Mouse (Mus musculus): ENCODE measurements at regions not wholly inside any gene's neighbourhood (a gene's known extent, or its start where the extent isn't known, plus 50 kb on each side); places are given as distances from the start of the nearest gene placed in this dataset.

- H3K4me3 ChIP-seq (ENCODE audit: control insufficient read depth in 1 of 2, insufficient read depth in 1 of 2, low read depth in 2 of 2, low read length in 2 of 2), result peak overlapping the region in 1 of 2 experiments; percentile 16; a peak in 2 of 4 replicates
- TF ChIP-seq MYC (IDR thresholded peaks at IDR 0.05; ENCODE audit: low read depth, low read length) (peak; percentile 16; the same call in 1 of the 2 replicates), TBP (IDR thresholded peaks at IDR 0.05; ENCODE audit: low read depth, low read length) (peak; percentile 63), ETS1 (IDR thresholded peaks at IDR 0.05; ENCODE audit: low read depth, low read length) (0 out of 2 replicates have a peak, but pooled peaks have one; percentile 27), POLR2AphosphoS5 (IDR thresholded peaks at IDR 0.05; ENCODE audit: borderline replicate concordance, low read depth, low read length) (no peak), NELFE (IDR thresholded peaks at IDR 0.05; ENCODE audit: low read depth, low read length) (no peak), USF1 (IDR thresholded peaks at IDR 0.05; ENCODE audit: low read depth, low read length) (no peak), HCFC1 (IDR thresholded peaks at IDR 0.05; ENCODE audit: low read depth, low read length) (no peak), MAZ (IDR thresholded peaks at IDR 0.05; ENCODE audit: low read depth, low read length) (peak; percentile 8; the same call in 1 of the 2 replicates), SIN3A (IDR thresholded peaks at IDR 0.05; ENCODE audit: low read length) (peak; percentile 50; the same call in 1 of the 2 replicates), ZC3H11A (IDR thresholded peaks at IDR 0.05; ENCODE audit: low read depth, low read length) (no peak), ZNF384 (IDR thresholded peaks at IDR 0.05; ENCODE audit: low read depth, low read length) (no peak), EP300 (IDR thresholded peaks at IDR 0.05; ENCODE audit: low read depth in 1 of 2, low read length in 2 of 2) (peak in 1 of 2 experiments; percentile 59), TAL1 (IDR thresholded peaks at IDR 0.05; ENCODE audit: low read length) (no peak), ZKSCAN1 (IDR thresholded peaks at IDR 0.05; ENCODE audit: low read depth, low read length) (no peak), BHLHE40 (IDR thresholded peaks at IDR 0.05; ENCODE audit: borderline replicate concordance, low read depth, low read length) (peak; percentile 54; the same call in 1 of the 2 replicates), MYB (IDR thresholded peaks at IDR 0.05; ENCODE audit: low read depth, low read length) (0 out of 2 replicates have a peak, but pooled peaks have one; percentile 31), ZMIZ1 (IDR thresholded peaks at IDR 0.05; ENCODE audit: low read depth, low read length) (no peak), RCOR1 (IDR thresholded peaks at IDR 0.05; ENCODE audit: low read depth, low read length) (no peak)
- H3K79me2 ChIP-seq (ENCODE audit: control insufficient read depth, insufficient read depth, low read length, poor library complexity), result no peaks in the 10 kb centered on the region
- no peaks in the 10 kb centered on the region for H3K27me3 ChIP-seq (ENCODE audit: control insufficient read depth in 1 of 2, insufficient read depth in 2 of 2, low read length in 2 of 2)
- H3K36me3 ChIP-seq (ENCODE audit: control insufficient read depth in 1 of 2, insufficient read depth in 2 of 2, low read length in 2 of 2), result peaks cover 0 to 34% of the 10 kb centered on the region in 2 experiments; a peak in 2 of 4 replicates
- no peaks in the 10 kb centered on the region for H3K9me3 ChIP-seq (replicated peaks; ENCODE audit: insufficient read depth, low read length)
- H3K4me1 ChIP-seq (ENCODE audit: control insufficient read depth in 1 of 2, insufficient read depth in 2 of 2, low read length in 2 of 2), result peaks cover 21 to 30% of the 10 kb centered on the region in 2 experiments
- H3K27ac ChIP-seq (ENCODE audit: control insufficient read depth, low read depth, low read length), result peak overlapping the region; percentile 56
- no peak overlapping the region for H3K9ac ChIP-seq (ENCODE audit: control insufficient read depth, low read depth, low read length, poor library complexity, severe bottlenecking)
- DNase-seq (ENCODE audit: low read depth, low spot score), result peak; percentile 83
Measured at GRCm38 (mm10) chr5:75279561-75280171, 127.6 kb downstream of the Pdgfra start.

GRCm38 (mm10) chr5:75280698-75281097, 128.6 kb downstream of the Pdgfra start:
- H3K9me3 ChIP-seq (replicated peaks; ENCODE audit: insufficient read depth, low read length), result no peaks in the 10 kb centered on the region
- peak overlapping the region in 1 of 2 experiments; percentile 16; a peak in 2 of 4 replicates for H3K4me3 ChIP-seq (ENCODE audit: control insufficient read depth in 1 of 2, insufficient read depth in 1 of 2, low read depth in 2 of 2, low read length in 2 of 2)
- H3K9ac ChIP-seq (ENCODE audit: control insufficient read depth, low read depth, low read length, poor library complexity, severe bottlenecking), result peak overlapping the region; percentile 23; the same call in 1 of the 2 replicates
- peaks cover 21 to 39% of the 10 kb centered on the region in 2 experiments for H3K4me1 ChIP-seq (ENCODE audit: control insufficient read depth in 1 of 2, insufficient read depth in 2 of 2, low read length in 2 of 2)
- TF ChIP-seq ELF1 (IDR thresholded peaks at IDR 0.05; ENCODE audit: low read depth, low read length) (no peak), MAFK (IDR thresholded peaks at IDR 0.05; ENCODE audit: borderline replicate concordance, low read depth, low read length) (0 out of 2 replicates have a peak, but pooled peaks have one; percentile 14), GATA1 (IDR thresholded peaks at IDR 0.05; ENCODE audit: low read depth, low read length) (peak; percentile 54; the same call in 1 of the 2 replicates), SIN3A (IDR thresholded peaks at IDR 0.05; ENCODE audit: low read length) (peak; percentile 32), RAD21 (IDR thresholded peaks at IDR 0.05; ENCODE audit: low read depth, low read length) (no peak), CHD1 (IDR thresholded peaks at IDR 0.05; ENCODE audit: low read depth, low read length) (peak; percentile 87), RCOR1 (IDR thresholded peaks at IDR 0.05; ENCODE audit: low read depth, low read length) (peak; percentile 49; the same call in 1 of the 2 replicates), TAL1 (IDR thresholded peaks at IDR 0.05; ENCODE audit: low read length) (peak; percentile 37), BHLHE40 (IDR thresholded peaks at IDR 0.05; ENCODE audit: borderline replicate concordance, low read depth, low read length) (peak; percentile 28; the same call in 1 of the 2 replicates), EP300 (IDR thresholded peaks at IDR 0.05; ENCODE audit: low read depth in 1 of 2, low read length in 2 of 2) (peak; percentile 79 to 81), HCFC1 (IDR thresholded peaks at IDR 0.05; ENCODE audit: low read depth, low read length) (peak; percentile 39; the same call in 1 of the 2 replicates), KAT2A (conservative IDR thresholded peaks at IDR 0.05; ENCODE audit: low read depth, low read length) (no peak), ETS1 (IDR thresholded peaks at IDR 0.05; ENCODE audit: low read depth, low read length) (peak; percentile 53), SMC3 (IDR thresholded peaks at IDR 0.05; ENCODE audit: low read depth, low read length) (no peak), USF2 (IDR thresholded peaks at IDR 0.05; ENCODE audit: borderline replicate concordance in 1 of 2, insufficient read depth in 1 of 2, low read depth in 1 of 2, low read length in 2 of 2) (no peak), CTCF (IDR thresholded peaks at IDR 0.05 in 2 of 3, conservative IDR thresholded peaks at IDR 0.05 in 1 of 3; ENCODE audit: control insufficient read depth in 1 of 3, insufficient read depth in 1 of 3, low read depth in 2 of 3, low read length in 3 of 3, poor library complexity in 1 of 3, severe bottlenecking in 1 of 3) (no peak), TCF12 (IDR thresholded peaks at IDR 0.05; ENCODE audit: low read depth, low read length) (peak; percentile 80), ZNF384 (IDR thresholded peaks at IDR 0.05; ENCODE audit: low read depth, low read length) (peak; percentile 92), MYB (IDR thresholded peaks at IDR 0.05; ENCODE audit: low read depth, low read length) (peak; percentile 56; the same call in 1 of the 2 replicates)
- peak; percentile 20 for DNase-seq (ENCODE audit: low read depth, low spot score)
- H3K27ac ChIP-seq (ENCODE audit: control insufficient read depth, low read depth, low read length), result peak overlapping the region; percentile 45
- H3K27me3 ChIP-seq (ENCODE audit: control insufficient read depth in 1 of 2, insufficient read depth in 2 of 2, low read length in 2 of 2), result no peaks in the 10 kb centered on the region
- peaks cover 0 to 39% of the 10 kb centered on the region in 2 experiments; a peak in 2 of 4 replicates for H3K36me3 ChIP-seq (ENCODE audit: control insufficient read depth in 1 of 2, insufficient read depth in 2 of 2, low read length in 2 of 2)
- no peaks in the 10 kb centered on the region for H3K79me2 ChIP-seq (ENCODE audit: control insufficient read depth, insufficient read depth, low read length, poor library complexity)

Data from MEL (cell line).